Comparison of ENCODE assay signal across 8 mouse cellular contexts in genomic region chr10:127622057-127622392, GRCm38 (mm10). TPM values are rescaled to one million over a fixed set of nuclear protein-coding genes. Genes with fewer than 3 reads are reported as not detected.
DNase-seq lines count a peak whose midpoint lies in the region; ATAC-seq and TF ChIP-seq lines count a peak whose summit lies in the region.

No protein-coding gene starts in this region.

- H3K27ac ChIP-seq in intestine, postnatal 0 days (ENCODE audit: low read depth, low read length), result peak overlapping the region; percentile 92
- H3K27ac ChIP-seq in neural tube, embryonic 15.5 days (replicated peaks), result peak overlapping the region; percentile 90

- peak; percentile 57 for ATAC-seq in intestine, postnatal 0 days
- no peak for ATAC-seq in neural tube, embryonic 15.5 days (ENCODE audit: low FRiP score)

- 1% methylated on average over 13 of the region's 13 CpGs for WGBS in intestine, postnatal 0 days
- WGBS in neural tube, embryonic 15.5 days, result under 1% methylated on average over 13 of the region's 13 CpGs

- intact Hi-C loops in left cerebral cortex, postnatal 14 days (cut with DNase I), result loop anchor here (2.0 kb wide), 1 partner anchor 45 kb away; no protein-coding TSS in a partner anchor

- DNase-seq in left cerebral cortex, postnatal 14 days (ENCODE audit: low spot score in 2 of 2), result peak; percentile 49 to 65
- no peak for DNase-seq in left cerebral cortex, adult 8-10 months (ENCODE audit: low spot score in 2 of 2)
- DNase-seq in cerebellum, postnatal 36 days, result peak; percentile 67 to 69
- peak; percentile 98 for DNase-seq in heart, adult 11 months
- peak; percentile 80 to 84 for DNase-seq in lung, adult 18-20 months
- no peak for DNase-seq in thymus, postnatal 10 days (ENCODE audit: low spot score in 2 of 2)

- no peak overlapping the region for H3K9ac ChIP-seq in intestine, postnatal 0 days (ENCODE audit: low read depth, low read length)
- H3K9ac ChIP-seq in neural tube, embryonic 15.5 days (replicated peaks), result peak overlapping the region; percentile 59

- no peaks in the 10 kb centered on the region for H3K9me3 ChIP-seq in intestine, postnatal 0 days (ENCODE audit: control insufficient read depth)
- no peaks in the 10 kb centered on the region for H3K9me3 ChIP-seq in neural tube, embryonic 15.5 days (replicated peaks)

- peak; percentile 87 for TF ChIP-seq CTCF in intestine, postnatal 0 days (IDR thresholded peaks at IDR 0.05; ENCODE audit: low read depth)

- peak overlapping the region; percentile 94 for H3K4me2 ChIP-seq in intestine, postnatal 0 days (replicated peaks; ENCODE audit: low read depth)
- H3K4me2 ChIP-seq in neural tube, embryonic 15.5 days, result peak overlapping the region; percentile 98

- peak overlapping the region; percentile 63 for H3K4me3 ChIP-seq in intestine, postnatal 0 days (ENCODE audit: low read depth, low read length)
- H3K4me3 ChIP-seq in neural tube, embryonic 15.5 days (replicated peaks), result peak overlapping the region; percentile 72

- H3K36me3 ChIP-seq in intestine, postnatal 0 days (ENCODE audit: control insufficient read depth, insufficient read depth), result 0 out of 2 replicates have a peak, but pooled peaks cover 3% of the 10 kb centered on the region
- H3K36me3 ChIP-seq in neural tube, embryonic 15.5 days, result no peaks in the 10 kb centered on the region

- no peaks in the 10 kb centered on the region for H3K27me3 ChIP-seq in intestine, postnatal 0 days (replicated peaks; ENCODE audit: control insufficient read depth, insufficient read depth, low read length)
- H3K27me3 ChIP-seq in neural tube, embryonic 15.5 days (replicated peaks), result no peaks in the 10 kb centered on the region

- H3K4me1 ChIP-seq in intestine, postnatal 0 days (replicated peaks; ENCODE audit: control insufficient read depth, insufficient read depth, low read length), result peaks cover 9% of the 10 kb centered on the region; the same call in 1 of the 2 replicates
- peaks cover 40% of the 10 kb centered on the region for H3K4me1 ChIP-seq in neural tube, embryonic 15.5 days

RNA-seq across cellular contexts. Expression of gene Lrp1, which starts 1.1 kb away (rescaled TPM):
- 100 to 1,000 TPM; 285 to 305 TPM for total RNA-seq in left cerebral cortex, postnatal 14 days (2021)
- 100 to 1,000 TPM; 295 to 337 (median 306) TPM for total RNA-seq in left cerebral cortex, adult 8-10 months (2022)
- 28.9 and 33.4 TPM in 2 replicates for polyA plus RNA-seq in intestine, postnatal 0 days (2015; fragmentation: Nextera tagmentation; extraction: Ambion mirVana)
- 102 and 108 TPM in 2 replicates for polyA plus RNA-seq in neural tube, embryonic 15.5 days (2015; fragmentation: Nextera tagmentation; extraction: Ambion mirVana)

RNA-seq across cellular contexts. Expression of gene Stat6, which starts 20.8 kb away (rescaled TPM):
- 1 to 10 TPM; 8.6 to 10.0 TPM for total RNA-seq in left cerebral cortex, postnatal 14 days (2021)
- total RNA-seq in left cerebral cortex, adult 8-10 months (2022), result 10 to 100 TPM; 13.5 to 17.1 (median 15.0) TPM
- polyA plus RNA-seq in intestine, postnatal 0 days (2015; fragmentation: Nextera tagmentation; extraction: Ambion mirVana), result 27.1 and 29.2 TPM in 2 replicates
- 5.0 and 11.5 TPM in 2 replicates for polyA plus RNA-seq in neural tube, embryonic 15.5 days (2015; fragmentation: Nextera tagmentation; extraction: Ambion mirVana)

RNA-seq across cellular contexts. Expression of gene Nemp1, which starts 44.7 kb away (rescaled TPM):
- 1 to 10 TPM; 3.9 to 4.6 TPM for total RNA-seq in left cerebral cortex, postnatal 14 days (2021)
- total RNA-seq in left cerebral cortex, adult 8-10 months (2022), result 1 to 10 TPM; 4.7 to 6.1 (median 5.1) TPM
- 2.9 and 3.2 TPM in 2 replicates for polyA plus RNA-seq in intestine, postnatal 0 days (2015; fragmentation: Nextera tagmentation; extraction: Ambion mirVana)
- 3.4 and 4.7 TPM in 2 replicates for polyA plus RNA-seq in neural tube, embryonic 15.5 days (2015; fragmentation: Nextera tagmentation; extraction: Ambion mirVana)

RNA-seq across cellular contexts. Expression of gene Nab2, which starts 46.3 kb away (rescaled TPM):
- 10 to 100 TPM; 35.2 to 40.7 TPM for total RNA-seq in left cerebral cortex, postnatal 14 days (2021)
- 10 to 100 TPM; 36.5 to 55.0 (median 45.5) TPM for total RNA-seq in left cerebral cortex, adult 8-10 months (2022)
- 3.9 and 4.2 TPM in 2 replicates for polyA plus RNA-seq in intestine, postnatal 0 days (2015; fragmentation: Nextera tagmentation; extraction: Ambion mirVana)
- 2.5 and 4.8 TPM in 2 replicates for polyA plus RNA-seq in neural tube, embryonic 15.5 days (2015; fragmentation: Nextera tagmentation; extraction: Ambion mirVana)

Comparison
In these comparisons a context has a peak if more than half of its experiments do, and no peak if none do; other contexts are left out.
1. DNase-seq: peak in left cerebral cortex, postnatal 14 days (2 of 2), cerebellum, postnatal 36 days (2 of 2), heart, adult 11 months (single experiment) and lung, adult 18-20 months (2 of 2); none in left cerebral cortex, adult 8-10 months (0 of 2) and thymus, postnatal 10 days (0 of 2).